Mouse (Mus musculus) heart, postnatal 25 days (tissue): ENCODE data around the gene Strbp. TPM values are rescaled to one million over a fixed set of nuclear protein-coding genes. Genes with fewer than 3 reads are reported as not detected.
A peak's percentile ranks its signal among the peaks of the same experiment; 100 is the strongest.

Experiments used
- DNase-seq: peaks from one replicate; pipeline ENCODE4 v3.0.0; 2022; ENCODE audit warnings: low spot score
- intact Hi-C: fragments of 180-260 bp; cut with DNase I; formaldehyde crosslinking; loops from one replicate; pipeline ENCODE4 v1.15.1; 2025
- total RNA-seq, 2 experiments: library from RNA; stranded (reverse); gene quantifications; 2 replicates each; pipeline ENCODE4 v1.2.3; 2021

Strbp gene
- total RNA-seq, 2 experiments from 2014 or later, result 19.1 to 20.0 TPM

- intact Hi-C loops, result no loop called here
Measured at GRCm38 (mm10) chr2:37708835-37709234, 5.2 kb upstream of the Strbp start.

GRCm38 (mm10) chr2:37704141-37704760 lies 592 bp upstream of the Strbp start:
- DNase-seq, result no peak
- intact Hi-C loops, result loop anchor here (5.0 kb wide), 1 partner anchor 583 kb away; the partner anchor contains the start of gene Dennd1a

More at GRCm38 (mm10) chr2:37708835-37709234, 5.2 kb upstream of the Strbp start:
- no peak for DNase-seq

GRCm38 (mm10) chr2:37702301-37703172 lies 1.1 kb downstream of the Strbp start:
- intact Hi-C loops, result loop anchor here (2.0 to 5.0 kb wide), 2 partner anchors 70 to 585 kb away; partner anchors contain the start of gene Dennd1a
- peak; percentile 4 for DNase-seq

DNA sequence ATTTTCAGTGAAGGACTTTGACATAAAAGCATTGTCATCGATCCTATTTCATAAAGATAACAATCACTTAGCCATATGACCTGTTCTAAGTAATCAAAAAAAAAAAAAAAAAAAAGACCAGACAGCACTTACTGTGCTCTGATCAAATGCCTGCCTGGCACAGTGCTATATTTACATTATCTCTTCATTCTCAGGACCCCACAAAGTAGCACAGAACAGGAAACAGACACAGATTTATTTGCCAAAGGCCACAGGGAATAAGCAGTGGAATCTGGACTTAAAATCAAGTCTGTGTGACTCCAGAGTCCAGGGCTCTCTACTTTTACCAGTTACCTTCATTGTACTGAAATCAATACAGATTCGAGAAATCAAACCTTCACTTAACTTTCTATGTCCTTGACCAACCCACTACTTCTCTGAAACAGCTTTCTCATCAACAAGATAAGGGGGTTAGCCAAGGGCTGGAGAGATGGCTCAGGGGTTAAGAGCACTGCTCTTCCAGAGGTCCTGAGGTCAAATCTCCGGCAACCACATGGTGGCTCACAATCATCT lies 14.5 kb downstream of the Strbp start:
- intact Hi-C loops, result no loop called here

GRCm38 (mm10) chr2:37687031-37687430 lies 16.6 kb downstream of the Strbp start:
- no peak for DNase-seq
- intact Hi-C loops, result no loop called here

More for the DNA sequence above, 14.5 kb downstream of the Strbp start:
- no peak for DNase-seq

GRCm38 (mm10) chr2:37684864-37685263 lies 18.8 kb downstream of the Strbp start:
- DNase-seq, result no peak
- intact Hi-C loops, result no loop called here

GRCm38 (mm10) chr2:37682197-37682811 lies 21.4 kb downstream of the Strbp start:
- DNase-seq, result no peak
- intact Hi-C loops, result no loop called here

- intact Hi-C loops, result no loop called here
- DNase-seq, result no peak
Measured at GRCm38 (mm10) chr2:37651086-37651485, 52.6 kb downstream of the Strbp start.

GRCm38 (mm10) chr2:37649590-37649989 lies 54.1 kb downstream of the Strbp start:
- DNase-seq, result no peak
- intact Hi-C loops, result no loop called here

- intact Hi-C loops, result no loop called here
Measured at GRCm38 (mm10) chr2:37648966-37649365, 54.7 kb downstream of the Strbp start.

DNA sequence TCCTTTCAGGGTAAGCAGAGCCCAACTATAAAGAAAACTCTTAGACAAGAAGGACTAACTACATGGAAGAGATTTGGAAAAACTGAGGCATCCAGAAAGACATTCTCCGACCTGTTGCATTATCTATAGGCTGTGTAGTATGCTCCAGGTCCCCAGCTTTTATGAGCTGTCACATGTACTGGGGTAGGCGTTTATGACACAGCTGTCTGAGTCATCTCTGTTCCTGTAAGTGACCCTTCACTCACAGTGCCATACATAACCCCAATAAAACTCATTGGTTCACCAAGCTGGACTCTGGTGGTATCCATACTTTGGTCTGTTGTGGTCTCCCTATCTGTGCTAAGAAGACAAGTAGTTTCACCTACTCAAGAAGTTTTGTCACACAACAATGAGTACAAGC lies 80.3 kb downstream of the Strbp start:
- intact Hi-C loops, result no loop called here
- no peak for DNase-seq

More at GRCm38 (mm10) chr2:37648966-37649365, 54.7 kb downstream of the Strbp start:
- no peak for DNase-seq

GRCm38 (mm10) chr2:37587919-37588318 lies 115.7 kb downstream of the Strbp start:
- intact Hi-C loops, result no loop called here
- no peak for DNase-seq

GRCm38 (mm10) chr2:37578185-37578584 lies 125.5 kb downstream of the Strbp start:
- intact Hi-C loops, result no loop called here
- DNase-seq, result no peak

- no peak for DNase-seq
- intact Hi-C loops, result no loop called here
Measured at GRCm38 (mm10) chr2:37576661-37577060, 127.0 kb downstream of the Strbp start.

- DNase-seq, result no peak
- intact Hi-C loops, result no loop called here
Measured at GRCm38 (mm10) chr2:37572141-37572540, 131.5 kb downstream of the Strbp start.

GRCm38 (mm10) chr2:37570703-37571102 lies 133.0 kb downstream of the Strbp start:
- DNase-seq, result no peak
- intact Hi-C loops, result no loop called here

DNA sequence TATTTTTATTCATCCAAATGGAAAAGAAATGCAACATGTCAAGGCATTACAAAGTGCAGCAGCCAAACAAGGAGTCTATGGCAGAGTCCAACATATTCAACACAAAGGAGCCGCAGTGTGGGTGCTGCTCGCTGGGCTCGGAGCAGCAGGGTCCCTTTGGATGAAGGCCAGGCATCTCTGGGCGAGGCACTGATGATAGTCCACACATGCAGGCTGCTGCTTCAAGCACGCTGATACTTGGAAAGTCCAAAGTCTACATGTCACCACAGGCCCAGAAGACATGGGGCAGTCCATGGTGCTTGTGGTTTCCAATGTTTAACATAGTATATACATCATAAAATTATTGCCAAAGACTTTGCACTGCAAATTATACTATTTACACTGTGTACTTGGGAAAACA lies 133.8 kb downstream of the Strbp start:
- intact Hi-C loops, result no loop called here
- no peak for DNase-seq

DNA sequence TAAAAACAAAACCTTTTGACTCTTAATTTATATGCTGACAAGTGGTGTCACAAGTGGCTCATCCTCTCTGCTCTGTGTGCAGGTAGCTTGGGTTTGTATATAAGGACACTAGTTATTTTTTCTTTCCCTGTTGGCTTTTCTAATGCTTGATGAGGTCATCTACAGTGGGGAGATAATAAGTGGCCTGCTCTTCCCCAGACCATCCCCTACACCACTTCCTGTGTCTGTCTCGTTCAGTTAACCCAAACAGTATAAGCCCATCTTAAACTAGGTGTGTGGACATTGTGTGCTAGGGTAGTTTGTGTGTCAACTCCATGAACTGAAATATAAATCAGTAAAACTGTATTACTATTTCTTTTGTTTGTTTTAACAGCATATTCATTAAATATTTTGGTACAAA lies 137.6 kb downstream of the Strbp start:
- no peak for DNase-seq
- intact Hi-C loops, result no loop called here

GRCm38 (mm10) chr2:37565579-37565978 lies 138.1 kb downstream of the Strbp start:
- intact Hi-C loops, result no loop called here
- DNase-seq, result no peak

- intact Hi-C loops, result no loop called here
- DNase-seq, result no peak
Measured at GRCm38 (mm10) chr2:37556366-37556765, 147.3 kb downstream of the Strbp start.
